Mouse (Mus musculus): ENCODE results near the gene Immp2l. TPM values are rescaled to one million over a fixed set of nuclear protein-coding genes. Genes with fewer than 3 reads are reported as not detected.
"Not testable (repeated sequence)": the region's sequence is repeated elsewhere in the genome, so short reads cannot be mapped to it uniquely, and the experiment has no call there.

Gene Immp2l
- 1 to 10 TPM; 8.0 to 9.7 TPM for total RNA-seq (2021)
- long read RNA-seq, experiment 1, partial matches to known transcripts, result 0 of 1 reads
- long read RNA-seq, experiment 1, other reads (novel, unspliced or antisense), result 1 of 1 reads
- long read RNA-seq, experiment 2, partial matches to known transcripts, result 0 of 1 reads
- long read RNA-seq, experiment 2, other reads (novel, unspliced or antisense), result 0 of 1 reads

DNA sequence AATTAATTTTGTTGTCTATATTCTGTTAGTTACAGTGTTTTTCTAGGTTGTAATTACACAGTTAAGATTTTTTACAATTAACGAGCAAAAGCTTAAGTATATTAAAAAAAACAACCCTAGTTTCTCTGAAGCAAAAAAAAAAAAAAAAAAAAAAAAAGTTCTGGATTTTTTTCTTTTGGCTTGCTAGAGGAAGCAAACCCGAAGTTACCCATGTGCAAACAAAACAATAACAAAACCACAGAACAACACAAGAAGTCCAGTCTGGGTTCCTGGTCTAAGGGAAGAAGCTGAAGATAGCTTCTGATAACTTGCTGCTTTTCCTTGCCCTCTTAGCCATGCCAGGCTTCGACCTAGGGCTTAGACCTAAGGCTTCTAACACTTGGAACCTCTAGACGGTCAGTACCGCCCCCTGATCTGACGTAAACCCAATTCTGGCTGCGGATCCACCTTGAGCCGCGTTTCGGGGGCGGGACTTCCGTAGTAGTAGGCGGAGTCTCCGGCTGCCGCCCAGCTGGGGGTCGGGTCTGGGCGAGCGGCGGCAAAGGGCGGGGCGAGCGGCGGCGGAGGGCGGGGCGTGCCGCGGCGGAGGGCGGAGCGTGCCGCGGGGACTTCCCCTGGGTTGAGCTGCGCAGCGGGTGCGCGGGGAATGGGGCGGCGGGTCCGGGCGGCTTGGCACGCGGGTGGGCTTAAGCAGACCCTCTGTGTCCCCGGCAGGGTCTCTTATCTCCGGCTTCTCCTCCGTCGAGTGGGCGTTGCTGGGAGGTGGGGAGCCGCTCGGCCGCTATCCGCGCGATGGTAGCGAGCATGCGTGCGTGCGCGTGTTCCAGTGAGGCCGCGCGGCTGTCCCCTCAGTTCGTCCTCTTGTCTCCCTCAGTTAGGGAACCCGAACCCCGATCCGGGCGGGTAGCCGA, at the start of gene Immp2l:
Gene Immp2l, plus strand, starts transcription at position 580 of the 911 bp plus-strand sequence.
- DNase-seq, result peak; percentile 93

DNA sequence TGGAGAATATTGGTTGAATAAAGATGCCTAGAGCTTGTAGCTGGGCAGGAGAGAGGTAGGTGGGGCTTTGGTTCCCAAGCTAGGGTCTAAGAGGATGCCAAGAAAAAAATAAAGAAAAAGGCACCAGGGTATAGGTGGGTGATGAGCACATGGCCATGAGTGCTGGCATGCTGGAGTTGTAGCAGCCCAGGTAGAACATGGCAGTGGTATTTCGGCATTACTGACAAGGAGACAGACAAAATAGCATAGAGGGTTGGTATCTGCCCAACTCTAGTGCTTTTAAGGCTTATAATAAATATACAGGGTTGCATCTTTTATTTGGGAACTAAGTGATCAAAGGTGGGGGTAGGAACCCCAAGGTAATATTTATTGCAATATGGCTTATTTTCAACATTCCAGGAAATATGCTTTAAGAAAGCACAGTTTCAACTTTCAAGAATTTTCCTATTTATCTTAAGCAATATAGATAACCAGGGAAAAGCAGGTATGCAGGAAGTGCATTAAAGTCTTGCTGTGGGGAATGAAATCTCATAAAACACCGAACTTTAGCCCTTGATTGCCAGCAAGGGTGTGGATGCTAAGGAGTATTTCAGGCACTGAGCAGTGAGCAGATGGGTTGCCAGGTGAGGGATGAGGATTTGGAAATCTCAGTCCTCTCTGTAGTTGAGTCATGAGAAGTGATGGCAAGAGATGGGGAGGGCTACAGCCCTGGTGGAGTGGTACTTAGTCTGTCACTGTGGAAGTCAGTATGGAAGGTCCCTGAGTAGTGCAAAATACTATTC, 45.0 kb upstream of the Immp2l start:
- no peak for DNase-seq

DNA sequence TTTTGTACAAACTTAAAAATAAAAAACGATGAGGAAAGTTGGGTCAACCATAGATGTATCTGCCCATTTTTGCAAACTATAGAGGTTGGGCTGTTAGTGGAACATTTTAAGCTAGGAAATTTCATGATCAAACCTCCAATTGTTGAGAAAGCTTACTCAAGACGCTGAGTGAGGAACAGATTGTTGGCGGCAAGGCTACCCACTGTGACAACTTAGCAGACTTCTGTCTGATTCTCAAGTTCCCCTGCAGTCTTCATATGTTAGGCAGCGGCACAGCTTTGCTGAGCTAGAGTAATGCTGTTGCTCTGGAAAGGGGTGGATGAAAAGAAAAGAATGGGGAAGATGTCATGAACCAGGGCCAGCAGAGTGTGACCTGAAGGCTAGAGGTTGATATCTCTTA, 44.2 kb upstream of the Immp2l start:
- DNase-seq, result no peak

DNA sequence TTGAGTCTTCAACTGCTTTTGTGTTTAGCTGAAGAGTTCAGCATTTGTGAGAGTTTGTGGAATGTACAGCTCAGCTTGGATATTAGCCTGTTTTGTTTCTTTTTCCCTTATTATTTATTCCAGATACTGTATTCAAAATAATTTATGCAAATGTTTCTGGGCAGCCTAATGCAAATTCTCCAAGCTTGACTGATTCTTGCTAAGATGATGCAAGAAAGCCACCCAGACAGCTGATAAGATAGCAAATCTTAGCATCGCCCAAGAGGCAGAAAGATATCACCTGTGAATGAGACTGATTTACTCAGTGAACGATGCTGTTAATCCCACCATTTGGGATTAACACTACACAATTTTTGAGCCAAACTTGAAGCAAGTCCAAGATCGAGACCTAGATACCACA, 43.7 kb upstream of the Immp2l start:
- DNase-seq, result no peak

DNA sequence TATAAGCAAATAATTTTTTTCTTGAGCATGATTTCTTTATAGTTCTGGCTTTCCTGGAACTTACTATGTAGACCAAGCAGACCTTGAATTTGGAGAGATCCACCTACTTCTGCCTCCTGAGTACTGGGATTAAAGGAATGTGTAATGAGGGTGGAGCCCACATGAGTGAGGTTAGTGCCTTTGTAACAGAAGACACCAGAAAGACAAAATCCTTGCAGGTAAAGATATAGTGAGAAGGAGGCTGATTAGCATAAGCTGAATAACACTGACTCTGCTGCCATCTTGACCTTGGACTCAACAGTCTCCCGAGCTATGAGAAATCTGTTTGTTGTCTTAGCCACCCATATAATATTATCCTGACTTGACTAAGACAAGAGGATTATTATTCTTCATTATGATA, 40.9 kb upstream of the Immp2l start:
- DNase-seq, result no peak

DNA sequence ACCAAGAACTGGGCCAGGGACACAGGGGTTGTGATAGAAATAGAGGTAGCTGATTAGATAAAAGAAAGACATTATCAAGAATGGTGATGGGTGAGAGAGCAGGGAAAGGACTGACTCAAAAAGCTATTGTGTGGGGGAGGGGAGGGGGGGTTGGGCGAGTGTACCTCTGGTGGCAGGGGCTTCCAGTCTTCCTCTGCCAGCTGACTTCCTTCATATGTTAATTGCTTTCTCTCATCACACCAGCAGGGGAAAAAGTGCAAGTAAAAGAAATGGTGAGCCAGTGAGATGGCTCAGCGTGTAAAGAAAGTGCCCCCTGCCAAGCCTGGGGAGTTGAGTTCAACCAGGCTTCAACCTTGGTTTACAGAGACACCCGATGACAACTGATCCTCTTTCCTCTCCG, 39.2 kb upstream of the Immp2l start:
- DNase-seq, result no peak

DNA sequence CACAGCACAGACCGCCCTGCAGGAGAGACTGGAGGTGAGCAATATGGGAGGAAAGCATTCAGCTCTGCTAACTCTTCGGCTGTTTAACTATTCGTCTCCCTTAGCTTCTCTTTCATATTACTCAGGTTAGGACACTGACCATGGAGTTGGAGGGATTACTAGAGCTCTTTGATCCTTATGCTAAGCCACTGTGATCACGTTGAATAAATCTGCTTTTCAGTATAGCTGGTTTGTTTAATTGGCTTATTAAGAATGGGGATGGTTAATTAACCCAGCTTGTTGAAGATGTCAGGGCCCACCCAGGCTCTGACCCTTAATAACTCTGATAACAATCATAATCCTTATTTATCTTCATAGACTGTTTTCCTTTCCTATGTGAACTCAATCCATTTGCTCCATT, 38.1 kb upstream of the Immp2l start:
- DNase-seq, result no peak

DNA sequence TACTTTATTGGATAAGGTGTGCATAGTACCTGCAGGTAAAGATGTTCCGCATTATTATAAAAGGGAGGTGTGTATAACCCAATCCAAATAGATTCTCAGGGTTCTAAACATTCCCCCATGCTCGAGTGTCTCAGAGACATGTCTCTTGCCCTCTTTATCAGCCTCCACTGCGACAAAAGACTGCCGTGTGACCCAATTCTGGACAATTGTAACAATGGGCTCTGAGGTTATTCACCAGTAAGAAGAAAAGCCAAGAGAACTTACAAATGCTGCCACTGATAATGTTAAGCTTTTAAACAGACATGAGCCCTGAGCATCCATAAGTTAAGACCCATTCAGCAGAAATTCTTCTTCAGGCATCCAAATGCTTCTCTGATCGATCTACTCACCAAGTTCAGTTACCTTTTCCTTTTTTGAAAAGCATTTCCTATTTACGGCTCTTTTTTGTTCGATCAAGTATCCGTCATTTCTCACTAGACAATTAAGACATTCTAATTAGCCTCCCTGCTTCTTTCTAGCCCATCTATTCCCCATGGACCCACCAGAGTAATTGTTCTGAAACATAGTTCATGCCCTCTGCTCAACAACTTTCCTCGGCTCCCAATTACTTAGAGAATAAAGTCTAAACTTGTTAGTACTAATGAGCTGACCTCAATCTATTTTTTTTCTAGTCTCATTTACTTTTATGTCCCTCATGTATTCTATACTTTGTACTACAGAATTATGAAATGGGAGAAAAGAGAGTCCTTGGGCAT, 35.4 kb upstream of the Immp2l start:
- DNase-seq, result no peak

DNA sequence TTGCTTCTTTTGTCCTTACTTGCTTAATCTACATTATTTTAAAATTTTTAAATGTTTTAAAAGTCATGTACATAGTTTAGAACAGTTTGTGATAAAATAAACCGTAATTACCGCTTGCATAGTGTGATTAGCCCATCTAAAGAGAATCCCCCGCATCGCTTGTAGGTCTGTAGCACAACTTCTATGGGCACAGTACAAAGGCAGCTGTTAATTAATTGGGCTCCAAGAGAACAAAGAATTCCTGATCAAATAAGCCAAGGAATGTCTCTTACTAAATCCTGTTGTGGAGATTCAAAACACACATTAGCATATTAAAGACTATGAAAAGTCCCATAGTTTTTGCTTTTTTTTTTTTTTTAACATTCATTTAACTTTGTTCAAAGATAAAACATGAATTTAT, 32.2 kb upstream of the Immp2l start:
- no peak for DNase-seq

DNA sequence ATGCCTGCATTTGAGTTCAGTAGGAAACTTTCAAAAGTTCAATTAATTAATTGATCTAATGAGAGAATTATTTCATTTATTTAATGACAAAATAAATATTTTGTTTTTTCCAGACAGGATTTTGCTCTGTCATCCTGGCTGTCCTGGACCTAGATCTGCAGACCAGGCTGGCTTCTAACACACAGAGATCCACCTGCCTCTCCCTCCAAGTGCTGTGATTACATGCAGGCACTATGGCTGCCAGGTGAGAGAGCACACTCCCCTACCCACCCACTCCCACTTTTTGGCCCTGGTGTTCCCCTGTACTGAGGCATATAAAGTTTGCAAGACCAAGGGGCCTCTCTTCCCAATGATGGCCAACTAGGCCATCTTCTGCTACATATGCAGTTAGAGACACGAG, 31.7 kb upstream of the Immp2l start:
- DNase-seq, result not testable (repeated sequence)

DNA sequence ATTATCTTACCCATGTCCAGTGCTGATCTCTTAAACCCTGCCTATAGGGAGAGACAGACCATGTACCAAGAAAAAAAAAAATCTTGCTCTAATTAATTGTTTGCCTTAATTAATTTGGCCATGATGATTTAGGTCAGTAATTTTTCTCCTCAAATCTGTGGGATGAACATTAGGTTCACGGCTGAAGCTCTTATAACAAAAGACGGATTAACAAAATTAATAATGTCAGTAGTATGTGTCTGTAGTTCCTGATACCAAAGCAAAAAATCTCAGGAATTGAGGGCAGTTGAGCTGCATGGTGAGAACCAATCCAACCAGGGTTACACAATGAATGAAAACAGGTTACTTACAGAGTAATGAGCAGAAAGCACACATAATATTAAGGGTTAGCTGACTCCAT, 29.0 kb upstream of the Immp2l start:
- DNase-seq, result no peak

DNA sequence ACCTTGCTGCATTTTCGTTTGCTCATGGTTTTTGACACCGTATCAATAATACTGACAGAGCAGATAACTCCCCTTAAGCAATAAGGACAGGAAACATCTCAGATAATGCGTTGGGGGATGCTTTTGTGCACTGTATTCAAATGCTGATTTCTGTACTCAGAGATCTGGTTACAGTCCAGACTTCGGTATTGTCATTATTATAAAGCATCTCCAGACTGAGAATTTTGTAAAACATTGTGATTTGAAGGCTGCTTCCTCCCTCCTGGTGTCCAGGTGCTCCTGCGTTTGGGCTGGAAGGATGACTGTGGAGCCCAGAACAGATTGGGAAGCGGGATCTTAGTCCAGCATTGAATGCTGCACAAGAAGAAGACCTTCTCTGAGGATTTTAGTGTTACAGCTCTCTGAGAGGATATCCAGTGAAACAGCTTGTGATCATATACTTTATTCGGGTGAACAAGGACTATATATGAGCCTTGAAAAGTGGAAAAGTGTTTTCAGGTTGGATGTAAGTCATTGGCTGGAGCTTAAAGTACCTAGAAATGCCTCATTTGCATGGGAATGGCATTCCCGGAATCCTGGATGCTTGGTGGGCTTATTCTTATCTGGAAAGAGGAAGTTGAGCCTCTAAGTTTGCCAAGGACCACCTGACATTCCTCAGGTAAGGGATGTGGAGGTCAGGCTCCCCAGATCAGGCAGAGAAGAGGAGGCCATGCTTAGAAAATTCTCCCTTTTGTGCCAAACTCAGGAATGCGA, 28.1 kb upstream of the Immp2l start:
- no peak for DNase-seq

DNA sequence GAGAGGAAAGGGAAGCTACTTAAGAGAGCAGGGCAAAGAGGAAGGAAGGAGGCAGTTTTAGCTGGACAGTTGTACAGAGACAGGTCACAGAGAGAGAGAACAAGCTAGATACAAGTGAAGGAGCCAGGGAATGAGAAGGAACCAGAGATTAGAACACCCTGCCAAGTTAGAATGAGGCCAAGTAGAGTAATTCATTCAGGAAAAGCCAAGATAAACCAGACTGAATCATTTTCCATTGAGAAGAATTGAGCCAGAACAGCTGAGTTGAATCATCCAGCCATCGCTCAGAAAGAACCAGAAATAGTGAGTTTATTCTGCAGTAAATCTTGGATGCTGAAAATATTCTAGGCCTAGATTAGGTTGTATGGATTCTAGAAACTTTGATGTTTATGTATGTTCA, 1.4 kb upstream of the Immp2l start:
- DNase-seq, result no peak

DNA sequence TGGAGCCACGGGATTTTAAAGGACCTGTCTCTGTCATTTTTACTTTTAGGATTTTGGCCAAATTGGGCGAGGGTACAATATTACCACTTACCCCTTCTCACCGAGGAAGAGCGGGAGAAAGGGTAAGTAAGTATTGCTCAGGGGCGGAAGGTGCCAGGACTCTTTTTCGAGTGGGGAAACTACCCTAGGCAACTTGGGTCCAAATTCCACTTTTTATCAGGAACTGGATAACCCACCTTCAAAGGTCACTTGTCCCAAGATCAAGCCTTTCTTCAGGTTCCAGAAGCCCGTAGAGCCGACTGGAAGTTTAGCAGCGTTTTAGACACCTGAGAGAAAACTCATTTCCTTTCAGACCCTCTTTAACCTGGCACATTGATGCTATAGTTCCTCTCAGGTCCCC, 622 bp downstream of the Immp2l start:
- no peak for DNase-seq

DNA sequence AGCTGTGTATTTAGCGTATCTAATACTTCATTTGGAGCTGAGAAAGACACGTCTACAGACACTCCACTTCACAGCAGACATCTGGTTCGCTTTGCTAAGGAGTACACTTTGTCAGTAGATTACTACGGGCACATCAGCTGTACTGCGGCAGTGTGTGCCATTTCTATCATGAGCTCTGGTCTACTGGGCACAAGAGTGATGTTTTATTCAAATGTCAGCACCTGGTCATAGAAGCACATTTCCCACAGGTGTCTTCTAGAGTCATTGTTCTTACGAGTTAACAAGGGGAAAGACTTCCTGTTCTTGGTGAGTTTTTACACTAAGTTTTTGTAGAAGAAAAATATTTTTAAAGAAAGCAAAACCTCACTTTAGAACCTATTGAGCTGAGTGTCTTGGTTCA, 3.6 kb downstream of the Immp2l start:
- DNase-seq, result no peak

DNA sequence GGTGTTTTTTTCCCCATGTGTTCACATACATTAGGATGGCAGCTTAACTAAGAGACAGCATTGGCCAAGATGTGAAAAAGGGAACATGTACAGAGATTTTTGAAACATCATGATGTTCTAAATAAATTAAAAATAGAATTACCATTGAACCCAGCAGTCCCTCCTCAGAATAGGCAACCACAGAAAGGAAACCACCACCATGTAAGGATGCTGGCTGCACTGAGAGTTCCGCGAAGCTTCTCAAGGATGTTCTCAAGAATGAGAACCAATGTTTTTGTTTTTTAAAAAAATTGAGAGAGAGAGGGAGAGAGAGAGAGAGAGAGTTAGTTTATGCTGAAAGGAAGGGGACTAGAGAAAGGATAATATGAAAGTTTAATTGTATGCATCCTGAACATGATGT, 7.2 kb downstream of the Immp2l start:
- DNase-seq, result no peak

DNA sequence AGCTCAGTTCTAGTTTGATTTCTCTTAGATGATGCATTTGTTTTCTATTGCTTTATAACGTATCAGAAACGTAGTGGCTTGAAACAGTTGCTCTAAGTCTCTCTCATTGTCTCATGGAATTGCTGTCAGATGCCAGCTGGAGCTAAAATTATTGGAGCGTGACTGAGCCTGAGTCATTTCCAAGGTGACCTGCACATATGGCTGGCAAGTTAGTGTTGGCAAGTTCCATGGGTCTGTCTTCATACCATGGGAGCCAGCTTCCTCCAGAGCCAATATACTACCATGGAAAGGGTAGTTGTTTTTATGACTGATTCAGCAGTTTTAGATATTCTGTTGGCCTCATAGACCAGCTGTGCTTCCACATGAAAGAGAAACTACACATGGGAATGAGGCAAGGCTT, 9.3 kb downstream of the Immp2l start:
- DNase-seq, result no peak

DNA sequence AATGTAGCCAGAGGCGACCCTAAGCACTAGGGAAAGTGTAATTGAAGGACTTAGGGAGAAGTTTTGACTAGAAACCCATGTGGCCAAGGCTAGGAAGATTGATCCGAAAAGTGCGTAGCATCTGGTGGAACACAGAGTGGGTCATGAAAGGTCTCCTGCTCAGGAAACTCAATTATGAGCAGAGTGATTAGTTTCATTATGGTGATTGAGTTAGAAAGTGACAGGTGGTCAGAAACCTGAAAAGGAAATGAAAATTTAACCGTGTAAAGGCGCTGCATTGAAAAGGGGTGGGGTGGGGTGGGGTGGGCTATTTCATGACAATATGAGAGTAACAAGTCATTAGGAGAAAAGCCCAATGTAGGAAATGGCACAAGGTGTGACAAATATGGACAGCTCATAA, 15.9 kb downstream of the Immp2l start:
- DNase-seq, result no peak

DNA sequence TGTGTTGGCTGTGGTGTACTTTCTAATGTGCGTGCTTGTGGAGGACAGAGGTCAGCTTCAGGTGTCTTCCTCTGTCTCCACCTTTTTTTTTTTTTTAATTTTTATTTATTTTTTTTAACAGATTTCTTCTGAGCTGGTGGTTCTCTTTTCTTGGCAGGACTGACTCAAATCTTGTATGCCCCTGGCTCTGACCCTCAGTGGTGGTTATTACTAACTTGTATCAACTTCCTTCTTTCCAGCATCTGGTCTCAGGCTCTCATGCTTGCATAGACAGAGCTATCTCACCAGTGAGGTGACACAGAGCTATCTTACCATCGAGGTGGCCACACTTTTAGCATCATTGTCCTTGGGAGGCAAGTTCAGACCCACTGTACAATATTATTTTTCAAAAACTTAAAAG, 17.8 kb downstream of the Immp2l start:
- no peak for DNase-seq

DNA sequence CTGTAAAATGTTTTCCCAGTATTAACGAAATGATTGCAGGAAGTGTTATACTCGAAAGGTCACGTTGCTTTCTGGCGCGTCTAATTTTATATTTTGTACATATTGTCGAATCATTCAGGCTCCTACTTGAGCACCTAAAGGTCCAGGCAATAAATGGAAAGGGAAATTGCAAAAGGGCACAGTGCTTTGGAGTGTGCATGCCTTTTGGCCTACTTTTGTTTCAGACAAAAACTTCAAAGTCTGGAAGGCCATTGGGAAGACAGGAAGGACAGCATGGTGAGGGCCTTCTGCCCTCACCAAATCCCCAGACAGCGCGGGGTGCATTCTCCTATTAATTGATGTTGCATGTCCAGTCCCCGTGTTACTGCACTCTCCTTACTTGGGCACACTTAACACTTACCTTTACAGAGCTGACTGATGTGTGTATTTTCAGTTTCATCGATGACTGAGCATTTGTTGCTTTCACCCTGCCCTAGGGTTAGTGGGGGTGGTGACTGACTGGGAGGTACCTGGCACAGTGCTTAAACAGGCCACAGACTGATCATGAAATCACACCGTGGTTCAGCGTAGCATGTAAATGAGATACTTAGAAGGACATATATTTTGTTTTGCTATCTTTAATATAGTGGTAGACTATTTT, 20.7 kb downstream of the Immp2l start:
- no peak for DNase-seq

DNA sequence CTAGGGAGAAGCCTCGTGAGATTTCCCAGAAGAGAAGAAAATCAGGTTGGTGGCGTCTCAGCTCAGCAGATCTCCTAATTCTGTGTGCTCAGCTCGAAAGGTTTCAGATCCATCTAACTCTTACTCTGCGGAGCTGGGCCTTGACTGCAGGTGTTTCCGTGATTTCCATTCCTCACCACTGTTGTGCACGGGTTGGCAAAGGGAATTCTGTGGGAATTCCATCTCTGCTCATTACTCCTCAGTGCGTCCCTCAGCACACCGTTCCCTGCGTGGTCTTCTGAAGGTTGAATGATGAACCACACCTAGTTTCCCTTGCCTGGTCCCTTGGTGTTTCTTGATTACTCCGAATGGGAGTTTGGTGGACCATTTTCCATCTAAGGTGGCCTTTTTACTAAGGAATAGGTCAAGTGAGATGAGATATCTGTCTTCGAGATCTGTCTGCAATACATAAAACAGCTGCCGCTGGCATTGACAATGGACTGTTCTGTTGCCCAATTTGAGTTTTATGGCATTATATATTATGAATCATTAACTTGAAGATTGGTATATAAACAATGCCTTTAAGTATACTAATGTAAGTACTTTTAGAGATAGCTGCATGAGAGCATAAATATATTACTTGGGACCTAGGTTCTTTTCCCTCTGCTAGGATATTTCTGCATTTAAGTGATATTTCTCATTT, 23.3 kb downstream of the Immp2l start:
- DNase-seq, result no peak
